Mouse (Mus musculus): ENCODE measurements around the gene Hba-a1. TPM values are rescaled to one million over a fixed set of nuclear protein-coding genes. Genes with fewer than 3 reads are reported as not detected.

Hba-a1 gene
- 588 and 1,816 TPM in 2 replicates for polyA plus RNA-seq (2012; rRNA removed; ENCODE audit: low replicate concordance)

DNA sequence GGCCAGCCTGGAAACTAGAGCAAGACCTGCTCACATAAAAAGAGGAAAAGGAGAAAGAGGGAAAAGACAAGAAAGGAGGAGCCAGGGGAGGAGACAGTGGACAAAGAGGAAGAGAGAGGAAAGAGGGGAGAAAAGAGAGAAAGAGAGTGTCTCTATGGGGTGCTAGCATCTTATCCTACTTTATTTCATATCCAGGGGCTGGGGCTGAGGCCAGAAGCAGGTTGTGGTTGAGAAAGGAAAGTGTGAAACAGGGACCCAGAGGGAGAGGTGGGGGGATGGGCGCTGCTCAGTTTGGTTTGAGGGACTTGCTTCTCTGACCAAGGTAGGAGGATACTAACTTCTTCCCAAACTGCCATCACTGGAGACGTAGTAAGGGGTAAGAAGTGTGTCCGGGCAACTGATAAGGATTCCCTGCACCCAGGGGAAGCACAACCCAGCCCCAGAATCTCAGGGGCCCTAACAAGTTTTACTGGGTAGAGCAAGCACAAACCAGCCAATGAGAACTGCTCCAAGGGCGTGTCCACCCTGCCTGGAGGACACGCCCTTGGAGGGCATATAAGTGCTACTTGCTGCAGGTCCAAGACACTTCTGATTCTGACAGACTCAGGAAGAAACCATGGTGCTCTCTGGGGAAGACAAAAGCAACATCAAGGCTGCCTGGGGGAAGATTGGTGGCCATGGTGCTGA is at the start of gene Hba-a1:
Hba-a1 (plus strand) TSS at position 421 of the 687 bp plus-strand sequence.

GRCm38 (mm10) chr11:32267188-32267884 is 16.0 kb upstream of the Hba-a1 start, which contains the start of gene Nprl3:
Gene Nprl3 (minus strand): TSS chr11:32267707.

DNA sequence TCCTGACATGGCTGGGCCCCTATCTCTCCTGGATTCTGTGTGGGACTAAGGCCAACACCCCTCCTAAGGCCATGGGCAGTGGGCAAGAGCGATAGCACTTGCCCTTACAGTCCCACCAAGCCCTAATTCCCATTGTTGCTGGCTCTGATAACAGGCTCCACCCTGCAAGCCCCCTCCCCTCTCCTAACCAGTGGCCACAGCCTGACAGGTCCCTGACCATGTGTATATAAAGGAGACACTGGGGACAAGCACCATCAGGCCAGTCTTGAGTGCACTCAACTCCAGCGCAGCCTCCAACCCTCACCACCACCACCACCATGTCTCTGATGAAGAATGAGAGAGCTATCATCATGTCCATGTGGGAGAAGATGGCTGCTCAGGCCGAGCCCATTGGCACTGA is 7.0 kb upstream of the Hba-a1 start, which contains the start of gene Hba-x:
Hba-x (plus strand) TSS at position 54 of the 400 bp plus-strand sequence.

GRCm38 (mm10) chr11:32286695-32287492 is 3.6 kb downstream of the Hba-a1 start, which contains the start of gene Hbq1b:
Gene Hbq1b (plus strand): TSS chr11:32286965.

GRCm38 (mm10) chr11:32296203-32296602 is 12.9 kb downstream of the Hba-a1 start, which contains the start of gene Hba-a2:
Gene Hba-a2 (plus strand): TSS chr11:32296489.

DNA sequence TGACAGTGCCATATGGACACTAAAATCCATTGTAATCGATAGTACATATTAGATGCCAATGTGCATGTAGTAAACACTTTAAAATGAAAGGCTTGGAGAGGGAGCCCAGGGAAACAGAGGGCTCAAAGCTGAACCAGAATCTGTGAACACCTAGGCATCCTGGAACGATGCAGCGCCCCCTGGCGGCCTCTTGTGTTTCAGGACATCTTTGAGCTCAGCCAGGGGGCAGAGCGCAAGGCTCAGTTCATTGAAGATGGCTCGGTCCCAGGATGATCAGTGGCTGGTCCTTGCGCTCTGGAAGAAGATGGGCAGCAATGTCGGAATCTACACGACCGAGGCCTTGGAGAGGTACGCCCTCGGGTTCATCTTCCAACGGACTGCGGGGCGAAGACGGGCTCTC is 16.6 kb downstream of the Hba-a1 start, which contains the start of gene Hbq1a:
Hbq1a (plus strand) TSS at position 205 of the 400 bp plus-strand sequence.

Other genes starting within 250 kb of the Hba-a1 start
- 7.4 and 12.7 TPM in 2 replicates for gene Il9r, start 83.2 kb upstream of the Hba-a1 start, polyA plus RNA-seq (2012; rRNA removed; ENCODE audit: low replicate concordance)
- 13.1 and 14.8 TPM in 2 replicates for gene Snrnp25, start 78.1 kb upstream of the Hba-a1 start, polyA plus RNA-seq (2012; rRNA removed; ENCODE audit: low replicate concordance)
- gene Rhbdf1, start 61.2 kb upstream of the Hba-a1 start, polyA plus RNA-seq (2012; rRNA removed; ENCODE audit: low replicate concordance) = 216 and 224 TPM in 2 replicates
- gene Mpg, start 57.0 kb upstream of the Hba-a1 start, polyA plus RNA-seq (2012; rRNA removed; ENCODE audit: low replicate concordance) = 13.0 and 14.3 TPM in 2 replicates
- 111 and 129 TPM in 2 replicates for gene Nprl3, start 15.8 kb upstream of the Hba-a1 start, polyA plus RNA-seq (2012; rRNA removed; ENCODE audit: low replicate concordance)
- gene Hba-x, start 7.1 kb upstream of the Hba-a1 start, polyA plus RNA-seq (2012; rRNA removed; ENCODE audit: low replicate concordance) = not detected in 2 replicates
- not detected in 2 replicates for gene Hbq1b, start 3.5 kb downstream of the Hba-a1 start, polyA plus RNA-seq (2012; rRNA removed; ENCODE audit: low replicate concordance)
- gene Hba-a2, start 13.0 kb downstream of the Hba-a1 start, polyA plus RNA-seq (2012; rRNA removed; ENCODE audit: low replicate concordance) = 968 and 1,887 TPM in 2 replicates
- gene Hbq1a, start 16.6 kb downstream of the Hba-a1 start, polyA plus RNA-seq (2012; rRNA removed; ENCODE audit: low replicate concordance) = 0.27 TPM in 1 of 2 replicates, not detected in the other
- gene Sh3pxd2b, start 64.3 kb downstream of the Hba-a1 start, polyA plus RNA-seq (2012; rRNA removed; ENCODE audit: low replicate concordance) = 23.7 and 34.8 TPM in 2 replicates
- 10.6 and 13.1 TPM in 2 replicates for gene Ubtd2, start 171.9 kb downstream of the Hba-a1 start, polyA plus RNA-seq (2012; rRNA removed; ENCODE audit: low replicate concordance)
- gene Efcab9, start 248.6 kb downstream of the Hba-a1 start, polyA plus RNA-seq (2012; rRNA removed; ENCODE audit: low replicate concordance) = 0.23 TPM in 1 of 2 replicates, not detected in the other
- 27.3 and 44.9 TPM in 2 replicates for gene Stk10, start 249.8 kb downstream of the Hba-a1 start, polyA plus RNA-seq (2012; rRNA removed; ENCODE audit: low replicate concordance)

All from mammary gland, adult 2 months (tissue).